Mouse (Mus musculus) forebrain, embryonic 10.5 days (tissue): ENCODE measurements around the gene Pik3c2b. TPM values are rescaled to one million over a fixed set of nuclear protein-coding genes. Genes with fewer than 3 reads are reported as not detected.

Source experiments
- DNase-seq: peaks from one replicate; pipeline ENCODE4 v3.0.0-alpha.2; 2017; ENCODE audit warnings: low spot score; ENCODE audit errors: extremely low spot score
- H3K27ac ChIP-seq: fragments of 300-500 bp; sonication (generic); 2 replicates; pipeline ENCODE4 v1.5.1; 2016; ENCODE audit warnings: mild to moderate bottlenecking
- H3K27me3 ChIP-seq: fragments of 300-500 bp; sonication (generic); 2 replicates; pipeline ENCODE4 v1.6.1; 2016; ENCODE audit warnings: mild to moderate bottlenecking; ENCODE audit not compliant: poor library complexity, severe bottlenecking
- H3K36me3 ChIP-seq: fragments of 300-500 bp; sonication (generic); replicated peaks from 2 replicates; pipeline ENCODE4 v1.6.1; 2016; ENCODE audit warnings: mild to moderate bottlenecking, moderate library complexity
- H3K4me1 ChIP-seq: fragments of 300-500 bp; sonication (generic); 2 replicates; pipeline ENCODE4 v1.6.1; 2016
- H3K4me3 ChIP-seq: fragments of 300-500 bp; sonication (generic); 2 replicates; pipeline ENCODE4 v1.5.1; 2016; ENCODE audit warnings: mild to moderate bottlenecking, moderate library complexity
- H3K9me3 ChIP-seq: fragments of 300-500 bp; sonication (generic); 2 replicates; pipeline ENCODE4 v1.6.1; 2016; ENCODE audit warnings: mild to moderate bottlenecking, moderate library complexity
- WGBS: fragments of 180-500 bp; shearing (Covaris S2); methylation state at CpG from one replicate; pipeline ENCODE4 v1.1.7; 2016; 5-methylcytosine and 5-hydroxymethylcytosine counted together
- polyA plus RNA-seq: library from polyadenylated mRNA; unstranded; fragments of >200 nt; fragmentation: Nextera tagmentation; extraction: Ambion mirVana; gene quantifications from 2 replicates; pipeline ENCODE4 v1.2.1, GENCODE M21; 2016

Pik3c2b gene
- polyA plus RNA-seq, 1 experiment from 2014 or later = 13.7 TPM

DNA sequence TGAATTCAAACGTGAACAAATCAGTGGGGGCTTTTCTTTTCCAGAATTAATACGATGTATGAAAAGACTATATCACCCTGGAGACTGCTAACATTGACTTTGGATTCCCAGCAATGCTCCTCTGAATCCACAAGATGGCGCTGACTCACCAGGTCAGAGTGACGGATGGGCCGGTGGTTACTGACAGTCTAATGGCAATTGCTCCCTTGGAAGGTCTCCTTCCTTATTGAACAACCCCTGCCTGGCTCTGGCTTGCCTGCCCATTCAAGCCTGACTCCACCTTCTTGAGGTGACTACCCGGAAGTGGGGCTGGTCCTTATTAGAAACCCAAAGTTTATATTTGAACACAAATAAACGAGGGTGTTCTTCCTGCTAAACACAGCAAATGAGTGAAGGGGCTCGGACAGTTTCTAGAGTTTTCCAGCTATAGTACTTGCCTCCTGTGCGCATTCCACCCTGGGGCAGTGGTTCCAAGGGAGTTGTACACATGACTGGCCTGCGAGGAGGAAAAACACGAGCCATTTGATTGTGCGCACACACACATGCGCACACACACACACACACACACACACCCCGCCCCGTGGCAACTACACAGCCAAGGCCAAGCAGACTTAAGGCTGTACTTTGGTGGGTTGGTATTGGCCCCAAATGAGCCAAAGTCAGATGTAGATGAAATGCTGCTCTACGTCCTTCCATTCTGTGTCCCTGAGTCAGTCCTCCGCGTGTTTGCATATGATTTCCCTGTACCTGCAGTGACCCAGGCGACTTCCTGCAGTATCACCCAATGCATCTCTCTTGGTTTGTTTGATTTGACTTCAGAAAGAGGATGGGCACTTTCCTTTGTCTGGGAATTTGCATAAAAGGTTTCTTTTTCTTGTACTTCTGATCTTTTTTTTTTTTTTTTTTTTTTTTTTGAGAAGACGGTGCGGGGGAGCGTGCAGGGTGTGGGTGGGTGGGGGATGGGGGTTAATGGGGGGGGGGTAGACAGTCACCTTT, 100.8 kb downstream of the Pik3c2b start:
- Histone ChIP-seq H3K27me3 (no peaks in the 10 kb centered on the region), H3K27ac (no peak overlapping the region), H3K9me3 (peaks cover 10% of the 10 kb centered on the region; the same call in 1 of the 2 replicates), H3K36me3 (peaks cover 14% of the 10 kb centered on the region), H3K4me3 (no peak overlapping the region), H3K4me1 (no peaks in the 10 kb centered on the region)
- DNase-seq = no peak
- WGBS = 66% methylated on average over 22 of the region's 22 CpGs

DNA sequence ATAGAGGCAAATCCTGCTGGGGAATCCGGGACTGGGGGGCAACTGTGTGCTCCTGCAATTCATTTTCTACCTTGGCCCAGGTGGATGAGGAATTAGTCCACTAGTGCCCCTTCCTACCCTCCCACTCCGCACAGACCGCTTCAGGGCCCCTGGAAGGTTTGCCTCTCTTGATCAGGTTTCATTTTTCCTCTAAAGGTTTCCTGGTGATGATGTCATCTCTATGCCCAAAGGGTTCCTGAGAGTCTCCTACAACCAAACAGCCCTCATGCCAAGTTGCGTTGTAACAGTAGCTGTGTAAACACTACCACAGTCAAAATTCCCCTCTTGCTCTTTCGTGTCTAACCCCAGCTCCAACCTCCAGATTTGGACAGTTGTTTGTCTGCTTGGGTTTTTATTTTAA, 101.9 kb downstream of the Pik3c2b start:
- Histone ChIP-seq H3K4me3 (no peak overlapping the region), H3K36me3 (peaks cover 7% of the 10 kb centered on the region), H3K4me1 (no peaks in the 10 kb centered on the region), H3K27me3 (no peaks in the 10 kb centered on the region), H3K9me3 (peaks cover 10% of the 10 kb centered on the region; the same call in 1 of the 2 replicates), H3K27ac (no peak overlapping the region)
- no peak for DNase-seq
- WGBS = 85% methylated on average over 5 of the region's 5 CpGs

DNA sequence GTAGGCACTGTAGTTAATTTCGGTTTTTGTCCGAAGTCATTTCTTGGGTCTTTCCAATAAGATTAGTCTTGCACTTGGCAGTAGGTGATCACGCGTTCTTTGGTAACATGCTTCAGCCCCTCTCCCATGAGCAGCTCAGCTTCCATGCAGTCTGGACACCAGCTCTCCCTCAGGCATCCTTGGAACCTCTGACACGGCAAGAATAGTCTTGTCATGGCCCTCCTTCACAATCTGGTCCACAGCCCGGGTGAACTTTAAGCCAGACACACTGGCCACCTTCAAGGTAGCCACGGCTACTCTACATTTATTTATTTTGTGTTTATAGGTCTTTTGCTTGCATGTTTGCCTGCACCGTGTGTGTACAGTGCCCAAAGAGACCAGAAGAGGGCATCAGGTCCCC, 102.7 kb downstream of the Pik3c2b start:
- no peak overlapping the region for H3K4me3 ChIP-seq
- no peaks in the 10 kb centered on the region for H3K27me3 ChIP-seq
- no peaks in the 10 kb centered on the region for H3K4me1 ChIP-seq
- no peak overlapping the region for H3K27ac ChIP-seq
- no peak for DNase-seq
- H3K36me3 ChIP-seq = no peaks in the 10 kb centered on the region
- 93% methylated on average over 8 of the region's 8 CpGs for WGBS
- peaks cover 10% of the 10 kb centered on the region; the same call in 1 of the 2 replicates for H3K9me3 ChIP-seq

DNA sequence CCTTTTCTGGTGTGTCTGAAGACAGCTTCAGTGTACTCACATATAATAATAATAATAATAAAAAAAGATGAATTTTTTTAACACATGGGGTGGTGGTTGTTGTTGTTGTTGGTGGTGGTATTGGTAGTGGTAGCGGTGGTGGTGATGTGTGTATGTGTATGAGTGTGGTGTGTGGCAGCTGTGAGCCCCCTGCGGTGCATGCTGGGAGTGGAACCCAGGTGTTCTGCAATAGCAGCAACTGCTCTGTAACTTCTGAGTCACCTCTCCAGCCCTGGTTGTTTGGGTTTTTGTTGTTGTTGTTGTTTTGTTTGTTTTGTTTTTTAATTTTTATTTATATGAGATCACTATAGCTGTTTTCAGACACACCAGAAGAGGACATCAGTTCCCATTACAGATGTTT, 105.1 kb downstream of the Pik3c2b start:
- Histone ChIP-seq H3K36me3 (no peaks in the 10 kb centered on the region), H3K9me3 (peaks cover 10% of the 10 kb centered on the region; the same call in 1 of the 2 replicates), H3K4me1 (no peaks in the 10 kb centered on the region), H3K4me3 (no peak overlapping the region), H3K27me3 (no peaks in the 10 kb centered on the region), H3K27ac (no peak overlapping the region)
- no peak for DNase-seq
- 96% methylated on average over 2 of the region's 2 CpGs for WGBS

DNA sequence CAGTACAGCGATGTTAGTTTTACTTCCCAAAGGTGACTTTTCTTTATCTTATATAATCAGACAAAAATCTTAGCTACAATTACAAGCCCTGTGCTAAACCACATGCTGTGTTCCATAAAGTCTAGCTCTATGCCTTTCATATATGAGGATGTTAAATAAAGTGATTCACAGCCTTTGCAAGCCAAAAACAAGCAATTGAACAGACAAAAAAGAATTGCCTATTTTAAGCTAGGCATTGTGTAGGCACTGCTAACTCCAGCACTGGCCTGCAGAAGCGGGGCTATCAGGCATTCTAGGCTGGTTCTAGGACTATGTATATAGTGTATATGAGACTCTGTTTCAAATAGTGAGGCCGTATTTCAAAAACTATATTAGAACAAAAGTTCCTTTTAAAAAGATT, 106.7 kb downstream of the Pik3c2b start:
- WGBS = 90% methylated on average over 3 of the region's 3 CpGs
- H3K36me3 ChIP-seq = no peaks in the 10 kb centered on the region
- H3K27ac ChIP-seq = no peak overlapping the region
- no peaks in the 10 kb centered on the region for H3K4me1 ChIP-seq
- 0 out of 2 replicates have a peak, but pooled peaks cover 6% of the 10 kb centered on the region for H3K27me3 ChIP-seq
- H3K4me3 ChIP-seq = no peak overlapping the region
- no peak for DNase-seq
- H3K9me3 ChIP-seq = peaks cover 10% of the 10 kb centered on the region; the same call in 1 of the 2 replicates

DNA sequence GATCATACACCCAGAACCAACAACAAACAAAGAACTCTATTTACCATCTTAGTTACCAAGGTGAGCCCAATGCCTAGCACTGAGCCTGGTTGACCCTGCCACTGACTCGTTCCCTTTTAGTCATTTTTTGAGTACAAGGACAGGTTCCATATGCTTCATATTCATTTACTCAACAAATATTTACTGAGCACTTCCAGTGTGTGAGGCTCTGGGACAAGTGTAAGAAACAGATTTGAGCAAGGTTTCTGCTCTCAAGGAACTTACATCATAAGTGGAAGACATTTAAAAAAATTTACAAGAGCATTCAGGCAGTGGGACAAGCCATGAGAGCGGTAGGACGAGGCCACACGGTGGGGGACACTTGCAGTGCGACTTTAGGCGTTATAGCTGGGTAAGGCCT, 109.8 kb downstream of the Pik3c2b start:
- H3K4me1 ChIP-seq = no peaks in the 10 kb centered on the region
- H3K4me3 ChIP-seq = no peak overlapping the region
- peaks cover 31% of the 10 kb centered on the region for H3K27me3 ChIP-seq
- 88% methylated on average over 6 of the region's 6 CpGs for WGBS
- no peaks in the 10 kb centered on the region for H3K36me3 ChIP-seq
- no peak for DNase-seq
- H3K27ac ChIP-seq = no peak overlapping the region
- H3K9me3 ChIP-seq = no peaks in the 10 kb centered on the region

Other genes starting within 250 kb of the Pik3c2b start
- 5.5 and 6.0 TPM in 2 replicates for gene Lrrn2, start 165.4 kb upstream of the Pik3c2b start, polyA plus RNA-seq
- gene Mdm4, start 15.1 kb upstream of the Pik3c2b start, polyA plus RNA-seq = 38.5 and 38.8 TPM in 2 replicates
- gene Ppp1r15b, start 85.5 kb downstream of the Pik3c2b start, polyA plus RNA-seq = 59.1 and 59.3 TPM in 2 replicates
- 9.0 and 9.9 TPM in 2 replicates for gene Plekha6, start 118.5 kb downstream of the Pik3c2b start, polyA plus RNA-seq